Mouse (Mus musculus): ENCODE results near the gene Ypel5. TPM values are rescaled to one million over a fixed set of nuclear protein-coding genes. Genes with fewer than 3 reads are reported as not detected.

Ypel5 gene
- polyA plus RNA-seq, 1 experiment from 2014 or later = 34.7 TPM

GRCm38 (mm10) chr17:72820425-72820824, 15.8 kb upstream of the Ypel5 start:
- H3K27ac ChIP-seq = no peak overlapping the region
- WGBS = 16% methylated on average over 4 of the region's 4 CpGs

GRCm38 (mm10) chr17:72821923-72822322, 14.3 kb upstream of the Ypel5 start:
- Histone ChIP-seq H3K27me3 (ENCODE audit: insufficient read depth, poor library complexity, severe bottlenecking) (no peaks in the 10 kb centered on the region), H3K36me3 (no peaks in the 10 kb centered on the region), H3K9me3 (no peaks in the 10 kb centered on the region), H3K4me3 (no peak overlapping the region), H3K4me1 (peaks cover 23% of the 10 kb centered on the region), H3K27ac (no peak overlapping the region)
- no peak for DNase-seq (ENCODE audit: low spot score)
- WGBS = 62% methylated on average over 1 of the region's 1 CpGs

More at GRCm38 (mm10) chr17:72820425-72820824, 15.8 kb upstream of the Ypel5 start:
- Histone ChIP-seq H3K4me3 (no peak overlapping the region), H3K27me3 (ENCODE audit: insufficient read depth, poor library complexity, severe bottlenecking) (no peaks in the 10 kb centered on the region), H3K9me3 (no peaks in the 10 kb centered on the region), H3K36me3 (no peaks in the 10 kb centered on the region), H3K4me1 (peaks cover 19% of the 10 kb centered on the region)
- DNase-seq (ENCODE audit: low spot score) = no peak

DNA sequence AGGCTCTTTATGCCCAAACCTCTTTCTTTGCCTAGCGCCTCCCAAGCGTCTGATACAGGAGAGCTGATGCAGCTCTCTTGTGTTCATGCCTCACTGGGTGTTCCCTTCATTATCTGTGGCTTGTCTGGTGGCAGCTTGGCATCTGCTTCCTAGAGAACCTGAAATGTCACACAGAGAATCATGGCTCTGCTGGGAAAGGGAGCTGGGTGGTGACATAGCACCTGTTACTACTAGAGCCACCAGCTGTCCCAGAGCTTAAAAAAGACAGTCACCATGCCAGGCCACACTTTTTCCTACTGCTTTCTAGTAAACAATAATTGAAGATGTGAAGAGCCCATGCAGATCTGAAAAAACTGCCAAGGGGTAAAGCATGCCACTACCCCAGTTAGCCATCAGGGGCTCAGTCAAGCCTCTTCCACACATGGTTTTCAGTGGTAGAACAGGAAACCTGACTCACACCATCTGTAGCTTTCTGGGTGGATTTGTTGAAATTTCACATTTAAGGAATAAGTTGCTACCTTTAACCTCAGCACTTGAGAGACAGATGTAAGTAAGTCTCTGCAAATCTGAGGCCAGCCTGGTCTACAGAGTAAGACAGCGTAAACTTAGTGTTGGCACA, 9.2 kb upstream of the Ypel5 start:
- H3K27me3 ChIP-seq (ENCODE audit: insufficient read depth, poor library complexity, severe bottlenecking) = no peaks in the 10 kb centered on the region
- no peak for DNase-seq (ENCODE audit: low spot score)
- 90% methylated on average over 3 of the region's 3 CpGs for WGBS

GRCm38 (mm10) chr17:72828027-72828678, 8.1 kb upstream of the Ypel5 start:
- 0 out of 2 replicates have a peak overlapping the region, but pooled peaks have one; percentile 47 for H3K27ac ChIP-seq
- no peak for DNase-seq (ENCODE audit: low spot score)

More for the DNA sequence above, 9.2 kb upstream of the Ypel5 start:
- Histone ChIP-seq H3K9me3 (no peaks in the 10 kb centered on the region), H3K36me3 (no peaks in the 10 kb centered on the region), H3K27ac (no peak overlapping the region), H3K4me3 (no peak overlapping the region), H3K4me1 (peaks cover 19% of the 10 kb centered on the region)

DNA sequence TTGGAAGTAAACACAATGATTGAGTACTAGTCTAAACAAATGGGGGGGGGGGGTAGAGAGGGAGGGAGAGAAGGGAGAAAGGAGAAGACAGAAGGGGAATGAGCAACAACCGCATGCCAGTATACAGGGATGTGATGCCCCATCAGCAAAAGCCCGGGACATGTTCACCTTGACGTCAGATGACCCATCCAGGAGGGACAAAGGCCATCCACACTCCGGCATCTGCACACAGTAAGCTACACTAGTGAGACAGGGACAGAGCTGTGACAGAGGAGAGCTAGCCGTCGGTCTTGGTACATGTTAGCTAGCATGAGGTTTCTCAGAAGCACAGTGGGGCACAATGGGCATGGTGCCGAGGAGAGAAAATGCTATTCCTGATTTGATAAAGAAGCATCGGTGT, 7.6 kb upstream of the Ypel5 start:
- WGBS = 57% methylated on average over 8 of the region's 8 CpGs

More at GRCm38 (mm10) chr17:72828027-72828678, 8.1 kb upstream of the Ypel5 start:
- Histone ChIP-seq H3K4me1 (peaks cover 19% of the 10 kb centered on the region), H3K27me3 (ENCODE audit: insufficient read depth, poor library complexity, severe bottlenecking) (no peaks in the 10 kb centered on the region), H3K4me3 (no peak overlapping the region), H3K36me3 (no peaks in the 10 kb centered on the region), H3K9me3 (no peaks in the 10 kb centered on the region)
- WGBS = 34% methylated on average over 3 of the region's 3 CpGs

GRCm38 (mm10) chr17:72837140-72837712, 973 bp downstream of the Ypel5 start:
- Histone ChIP-seq H3K9me3 (no peaks in the 10 kb centered on the region), H3K4me1 (peaks cover 9% of the 10 kb centered on the region), H3K27ac (peak overlapping the region; percentile 98), H3K27me3 (ENCODE audit: insufficient read depth, poor library complexity, severe bottlenecking) (no peaks in the 10 kb centered on the region), H3K36me3 (no peaks in the 10 kb centered on the region), H3K4me3 (peak overlapping the region; percentile 97)
- 1% methylated on average over 51 of the region's 77 CpGs for WGBS
- DNase-seq (ENCODE audit: low spot score) = peak; percentile 95

More for the DNA sequence above, 7.6 kb upstream of the Ypel5 start:
- no peaks in the 10 kb centered on the region for H3K36me3 ChIP-seq
- 0 out of 2 replicates have a peak overlapping the region, but pooled peaks have one; percentile 9 for H3K27ac ChIP-seq
- no peak overlapping the region for H3K4me3 ChIP-seq
- no peaks in the 10 kb centered on the region for H3K27me3 ChIP-seq (ENCODE audit: insufficient read depth, poor library complexity, severe bottlenecking)
- H3K4me1 ChIP-seq = peaks cover 19% of the 10 kb centered on the region
- H3K9me3 ChIP-seq = no peaks in the 10 kb centered on the region
- no peak for DNase-seq (ENCODE audit: low spot score)

DNA sequence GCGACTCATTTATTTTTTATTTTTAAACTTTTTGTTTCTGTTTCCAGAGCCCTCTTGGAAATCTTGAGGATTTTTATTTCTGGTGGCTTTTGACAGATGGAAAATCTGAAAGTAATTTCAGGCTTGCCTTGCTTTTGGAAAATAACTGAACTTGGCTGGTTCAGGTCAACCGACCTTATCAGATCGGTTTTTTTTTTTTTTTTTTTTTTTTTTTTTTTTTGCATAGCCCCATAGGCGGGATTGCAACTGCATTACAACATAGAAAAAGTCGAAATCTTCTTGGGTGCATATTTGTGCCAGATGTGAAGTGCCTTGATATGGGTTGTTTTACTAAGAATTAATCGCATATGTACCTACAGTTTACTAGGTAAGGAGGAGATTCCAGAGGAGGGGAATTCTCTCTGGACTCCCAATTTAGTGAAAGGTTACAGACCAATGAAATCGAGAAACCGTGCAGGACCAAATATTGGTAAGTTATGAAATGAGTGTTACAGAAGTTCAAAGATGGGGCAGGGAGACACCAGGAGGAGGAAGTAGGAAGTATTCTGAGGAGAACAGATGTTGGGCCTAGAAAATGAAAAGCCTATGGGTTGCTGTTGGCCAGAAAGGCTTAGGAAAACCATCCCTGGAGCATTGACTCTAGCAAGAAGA, 1.7 kb downstream of the Ypel5 start:
- Histone ChIP-seq H3K36me3 (no peaks in the 10 kb centered on the region), H3K4me1 (peaks cover 9% of the 10 kb centered on the region), H3K4me3 (peak overlapping the region; percentile 97), H3K27me3 (ENCODE audit: insufficient read depth, poor library complexity, severe bottlenecking) (no peaks in the 10 kb centered on the region), H3K27ac (peak overlapping the region; percentile 98), H3K9me3 (no peaks in the 10 kb centered on the region)
- WGBS = 19% methylated on average over 8 of the region's 8 CpGs
- DNase-seq (ENCODE audit: low spot score) = no peak

DNA sequence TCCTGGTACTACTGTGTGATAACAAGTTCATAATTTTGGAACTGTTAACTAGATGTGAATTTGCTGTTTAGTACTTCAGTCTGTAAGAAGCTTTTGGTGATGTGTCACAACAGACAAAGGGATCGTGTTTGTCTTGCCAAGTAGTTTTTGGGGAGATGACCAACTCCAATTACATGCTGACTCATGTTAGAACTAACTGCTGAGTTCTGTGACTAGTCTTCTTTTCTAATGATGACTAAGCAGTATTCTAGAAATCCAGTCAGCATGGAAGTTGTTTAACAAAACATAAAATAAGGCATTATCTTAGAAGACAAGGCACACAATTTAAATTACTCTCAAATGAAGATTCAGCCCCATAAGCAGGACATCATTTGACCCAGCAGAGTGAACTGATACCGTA, 2.7 kb downstream of the Ypel5 start:
- Histone ChIP-seq H3K4me1 (peaks cover 9% of the 10 kb centered on the region), H3K27ac (no peak overlapping the region), H3K36me3 (no peaks in the 10 kb centered on the region), H3K9me3 (no peaks in the 10 kb centered on the region), H3K27me3 (ENCODE audit: insufficient read depth, poor library complexity, severe bottlenecking) (no peaks in the 10 kb centered on the region), H3K4me3 (no peak overlapping the region)
- 81% methylated on average over 2 of the region's 2 CpGs for WGBS
- DNase-seq (ENCODE audit: low spot score) = no peak

- DNase-seq (ENCODE audit: low spot score) = no peak
- Histone ChIP-seq H3K9me3 (no peaks in the 10 kb centered on the region), H3K27ac (no peak overlapping the region), H3K36me3 (peaks cover 16% of the 10 kb centered on the region; the same call in 1 of the 2 replicates), H3K4me1 (no peaks in the 10 kb centered on the region), H3K4me3 (no peak overlapping the region), H3K27me3 (ENCODE audit: insufficient read depth, poor library complexity, severe bottlenecking) (no peaks in the 10 kb centered on the region)
- 93% methylated on average over 6 of the region's 6 CpGs for WGBS
Measured at GRCm38 (mm10) chr17:72844393-72844792, 8.1 kb downstream of the Ypel5 start.

DNA sequence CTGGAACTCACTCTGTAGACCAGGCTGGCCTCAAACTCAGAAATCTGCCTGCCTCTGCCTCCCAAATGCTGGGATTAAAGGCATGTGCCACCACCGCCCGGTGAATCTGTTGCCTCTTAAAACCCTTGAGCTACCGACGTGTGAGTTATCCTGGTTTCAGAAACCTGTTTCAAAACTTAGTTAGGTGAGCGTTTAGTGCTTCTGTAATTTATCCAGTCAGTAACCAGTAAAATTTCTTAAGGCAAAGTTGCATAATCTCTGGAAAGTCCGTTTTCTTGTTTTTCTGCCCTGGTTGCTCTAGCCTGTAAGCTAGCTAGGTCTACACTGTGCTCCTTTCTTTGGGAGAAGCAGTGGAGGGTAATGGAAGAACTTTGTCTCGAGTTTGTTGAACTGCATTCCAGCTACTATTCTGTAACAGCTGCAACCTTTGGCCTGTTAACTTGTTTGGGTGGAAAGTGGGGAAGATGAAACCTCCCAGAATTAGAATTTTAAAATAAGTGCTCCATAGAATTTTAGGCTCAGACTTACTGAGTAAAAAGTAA, 8.8 kb downstream of the Ypel5 start:
- DNase-seq (ENCODE audit: low spot score) = no peak
- Histone ChIP-seq H3K4me3 (no peak overlapping the region), H3K4me1 (no peaks in the 10 kb centered on the region), H3K27ac (no peak overlapping the region), H3K9me3 (no peaks in the 10 kb centered on the region), H3K36me3 (peaks cover 16% of the 10 kb centered on the region; the same call in 1 of the 2 replicates), H3K27me3 (ENCODE audit: insufficient read depth, poor library complexity, severe bottlenecking) (no peaks in the 10 kb centered on the region)
- 92% methylated on average over 7 of the region's 7 CpGs for WGBS

DNA sequence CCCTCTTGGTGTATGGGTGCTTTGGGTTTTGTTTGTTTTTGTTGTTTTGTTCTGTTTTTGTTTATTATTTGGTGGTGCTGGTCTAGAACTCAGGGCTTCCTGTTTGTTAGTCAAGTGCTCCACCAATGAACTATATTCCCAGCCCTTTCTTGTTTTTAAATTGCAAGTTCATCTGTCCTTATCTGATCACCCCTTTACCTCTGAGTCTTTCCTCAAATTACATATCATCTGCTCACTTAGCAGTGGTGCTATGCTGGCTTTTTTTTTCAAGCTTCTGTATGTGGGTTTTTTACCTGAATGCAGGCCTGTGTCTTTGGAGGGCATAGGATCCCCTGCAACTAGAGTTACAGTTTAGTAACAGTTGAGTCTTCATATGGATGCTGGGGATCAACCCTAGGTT, 9.3 kb downstream of the Ypel5 start:
- Histone ChIP-seq H3K4me1 (no peaks in the 10 kb centered on the region), H3K9me3 (no peaks in the 10 kb centered on the region), H3K4me3 (no peak overlapping the region), H3K27me3 (ENCODE audit: insufficient read depth, poor library complexity, severe bottlenecking) (no peaks in the 10 kb centered on the region), H3K27ac (no peak overlapping the region), H3K36me3 (peaks cover 16% of the 10 kb centered on the region; the same call in 1 of the 2 replicates)
- no peak for DNase-seq (ENCODE audit: low spot score)

- 72% methylated on average over 1 of the region's 1 CpGs for WGBS
- Histone ChIP-seq H3K27me3 (ENCODE audit: insufficient read depth, poor library complexity, severe bottlenecking) (no peaks in the 10 kb centered on the region), H3K36me3 (peaks cover 9% of the 10 kb centered on the region; the same call in 1 of the 2 replicates), H3K27ac (no peak overlapping the region), H3K4me3 (no peak overlapping the region), H3K9me3 (no peaks in the 10 kb centered on the region), H3K4me1 (peaks cover 3% of the 10 kb centered on the region; the same call in 1 of the 2 replicates)
- no peak for DNase-seq (ENCODE audit: low spot score)
Measured at GRCm38 (mm10) chr17:72855298-72855697, 19.0 kb downstream of the Ypel5 start.
